Mouse (Mus musculus) myocyte (in vitro differentiated cells): ENCODE results near the gene Trpv2. TPM values are rescaled to one million over a fixed set of nuclear protein-coding genes. Genes with fewer than 3 reads are reported as not detected.

Experiments used
- H3K27me3 ChIP-seq: one replicate; pipeline ENCODE4 v1.6.1; 2011; ENCODE audit not compliant: control insufficient read depth, insufficient read depth, insufficient read length
- H3K36me3 ChIP-seq: one replicate; pipeline ENCODE4 v1.6.1; 2011; ENCODE audit not compliant: control insufficient read depth, insufficient read depth
- H3K4me2 ChIP-seq: one replicate; pipeline ENCODE4 v1.6.1; 2011; ENCODE audit warnings: low read depth, control low read depth
- H3K4me3 ChIP-seq: one replicate; pipeline ENCODE4 v1.5.1; 2011; ENCODE audit warnings: mild to moderate bottlenecking, control low read depth, moderate library complexity
- H3K79me2 ChIP-seq: one replicate; pipeline ENCODE4 v1.6.1; 2011; ENCODE audit not compliant: control insufficient read depth, insufficient read depth
- H3ac ChIP-seq: one replicate; pipeline ENCODE4 v1.6.1; 2011; ENCODE audit not compliant: control insufficient read depth, insufficient read length
- CEBPB ChIP-seq: IDR thresholded peaks from 2 replicates; pipeline ENCODE4 v1.6.1; 2011; ENCODE audit warnings: mild to moderate bottlenecking, moderate library complexity; ENCODE audit not compliant: poor library complexity, insufficient read depth, severe bottlenecking
- E2F4 ChIP-seq: IDR thresholded peaks from one replicate; pipeline ENCODE4 v1.6.1; 2011; ENCODE audit warnings: mild to moderate bottlenecking, control low read depth, moderate library complexity; ENCODE audit not compliant: insufficient read depth
- MAX ChIP-seq: IDR thresholded peaks from one replicate; pipeline ENCODE4 v1.6.1; 2011; ENCODE audit warnings: low read depth, mild to moderate bottlenecking, control low read depth
- MYOD1 ChIP-seq, 3 experiments: IDR thresholded peaks; one replicate each; pipeline ENCODE4 v1.6.1; 2011; ENCODE audit warnings: control low read depth in 2 of 3, low read depth in 2 of 3, mild to moderate bottlenecking in 2 of 3, moderate library complexity in 1 of 3; ENCODE audit not compliant: insufficient read length in 2 of 3, control insufficient read depth in 1 of 3
- MYOG ChIP-seq, 3 experiments: IDR thresholded peaks; one replicate each; pipeline ENCODE4 v1.6.1; 2011; ENCODE audit warnings: control low read depth in 2 of 3, low read depth in 2 of 3, mild to moderate bottlenecking in 2 of 3; ENCODE audit not compliant: insufficient read length in 2 of 3, control insufficient read depth in 1 of 3, insufficient read depth in 1 of 3
- POLR2A ChIP-seq: IDR thresholded peaks from one replicate; pipeline ENCODE4 v1.6.1; 2011; ENCODE audit warnings: low read depth, mild to moderate bottlenecking, control low read depth, moderate library complexity; ENCODE audit not compliant: insufficient read length
- POLR2AphosphoS2 ChIP-seq: IDR thresholded peaks from one replicate; pipeline ENCODE4 v1.6.1; 2011; ENCODE audit warnings: low read depth, control low read depth; ENCODE audit not compliant: insufficient read length
- REST ChIP-seq: IDR thresholded peaks from one replicate; pipeline ENCODE4 v1.6.1; 2011; ENCODE audit warnings: mild to moderate bottlenecking, control low read depth, moderate library complexity; ENCODE audit not compliant: insufficient read depth, insufficient read length
- SRF ChIP-seq: IDR thresholded peaks from one replicate; pipeline ENCODE4 v1.6.1; 2011; ENCODE audit warnings: low read depth; ENCODE audit not compliant: control insufficient read depth, insufficient read length
- TCF12 ChIP-seq: IDR thresholded peaks from one replicate; pipeline ENCODE4 v1.6.1; 2011; ENCODE audit warnings: mild to moderate bottlenecking, control low read depth; ENCODE audit not compliant: poor library complexity, insufficient read depth, severe bottlenecking
- TCF3 ChIP-seq: IDR thresholded peaks from one replicate; pipeline ENCODE4 v1.6.1; 2011; ENCODE audit warnings: low read depth, control low read depth; ENCODE audit not compliant: insufficient read length
- USF1 ChIP-seq: IDR thresholded peaks from one replicate; pipeline ENCODE4 v1.6.1; 2011; ENCODE audit warnings: low read depth, mild to moderate bottlenecking, control low read depth, moderate library complexity
- polyA plus RNA-seq: library from polyadenylated mRNA; unstranded; fragments of >200 nt; fragmentation: generic; extraction: Trizol; gene quantifications from one replicate; pipeline ENCODE4 v1.2.1, GENCODE M21; 2012; ENCODE audit warnings: missing spikeins

The Trpv2 gene
- polyA plus RNA-seq, 1 experiment = 5.4 TPM

- Histone ChIP-seq H3K4me3 (no peak overlapping the region), H3K4me2 (no peak overlapping the region), H3K36me3 (peaks cover 5% of the 10 kb centered on the region), H3K27me3 (no peaks in the 10 kb centered on the region), H3ac (no peak overlapping the region), H3K79me2 (no peaks in the 10 kb centered on the region)
- TF ChIP-seq E2F4 (no peak), MYOG (IDR thresholded peaks at IDR 0.05; ENCODE audit: control insufficient read depth in 1 of 3, insufficient read depth in 1 of 3, insufficient read length in 2 of 3, low read depth in 2 of 3) (no peak), SRF (no peak), POLR2A (no peak), USF1 (no peak), POLR2AphosphoS2 (no peak), MAX (no peak), MYOD1 (IDR thresholded peaks at IDR 0.05; ENCODE audit: control insufficient read depth in 1 of 3, insufficient read length in 2 of 3, low read depth in 2 of 3) (no peak), TCF12 (no peak), CEBPB (no peak), TCF3 (no peak), REST (no peak)
Measured at GRCm38 (mm10) chr11:62615456-62615855, 41.2 kb downstream of the Trpv2 start.

GRCm38 (mm10) chr11:62621079-62621478 lies 46.8 kb downstream of the Trpv2 start:
- TF ChIP-seq POLR2AphosphoS2 (no peak), SRF (no peak), MYOG (IDR thresholded peaks at IDR 0.05; ENCODE audit: control insufficient read depth in 1 of 3, insufficient read depth in 1 of 3, insufficient read length in 2 of 3, low read depth in 2 of 3) (no peak), REST (no peak), TCF12 (no peak)
- Histone ChIP-seq H3K4me2 (no peak overlapping the region), H3ac (no peak overlapping the region), H3K27me3 (no peaks in the 10 kb centered on the region), H3K4me3 (no peak overlapping the region), H3K36me3 (peaks cover 5% of the 10 kb centered on the region), H3K79me2 (no peaks in the 10 kb centered on the region)

GRCm38 (mm10) chr11:62621586-62622283 lies 47.4 kb downstream of the Trpv2 start:
- Histone ChIP-seq H3K4me2 (no peak overlapping the region), H3ac (no peak overlapping the region), H3K36me3 (peaks cover 5% of the 10 kb centered on the region), H3K27me3 (no peaks in the 10 kb centered on the region), H3K4me3 (no peak overlapping the region), H3K79me2 (no peaks in the 10 kb centered on the region)
- TF ChIP-seq POLR2AphosphoS2 (no peak), E2F4 (no peak), USF1 (no peak), REST (no peak), CEBPB (no peak), POLR2A (no peak)

GRCm38 (mm10) chr11:62622850-62623249 lies 48.6 kb downstream of the Trpv2 start:
- Histone ChIP-seq H3K4me2 (no peak overlapping the region), H3K36me3 (no peaks in the 10 kb centered on the region), H3K4me3 (no peak overlapping the region), H3ac (no peak overlapping the region), H3K27me3 (no peaks in the 10 kb centered on the region), H3K79me2 (no peaks in the 10 kb centered on the region)
- TF ChIP-seq POLR2AphosphoS2 (no peak), MYOG (IDR thresholded peaks at IDR 0.05; ENCODE audit: control insufficient read depth in 1 of 3, insufficient read depth in 1 of 3, insufficient read length in 2 of 3, low read depth in 2 of 3) (no peak), POLR2A (no peak), E2F4 (no peak), USF1 (no peak), MAX (no peak), SRF (no peak), TCF3 (no peak), TCF12 (no peak), MYOD1 (IDR thresholded peaks at IDR 0.05; ENCODE audit: control insufficient read depth in 1 of 3, insufficient read length in 2 of 3, low read depth in 2 of 3) (no peak), CEBPB (no peak), REST (no peak)
